Mouse (Mus musculus): Measurements from ENCODE around the gene Srbd1. TPM values are rescaled to one million over a fixed set of nuclear protein-coding genes. Genes with fewer than 3 reads are reported as not detected.
A peak's percentile ranks its signal among the peaks of the same experiment; 100 is the strongest.

The Srbd1 gene
- polyA plus RNA-seq, 1 experiment from 2014 or later, result 12.0 TPM

DNA sequence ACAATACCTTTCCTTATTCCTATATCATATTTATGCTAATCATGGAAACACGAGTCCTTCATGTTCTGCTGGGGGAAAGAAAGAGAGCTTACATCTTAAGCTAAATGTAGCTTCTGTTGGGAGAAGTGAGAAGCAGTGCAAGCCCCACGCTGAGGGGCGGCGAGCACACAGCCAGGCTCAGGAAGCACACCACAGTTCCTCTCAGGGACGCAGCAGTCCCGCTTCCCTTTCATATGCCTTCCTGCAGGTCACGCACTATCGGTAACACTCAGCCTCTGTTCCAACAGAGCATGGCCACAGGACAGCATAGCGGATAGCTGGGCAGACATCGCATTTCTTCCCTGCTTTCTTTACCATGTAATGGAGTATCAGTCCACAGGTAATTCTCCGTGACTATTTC is 66.9 kb downstream of the Srbd1 start:
- 77% methylated on average over 11 of the region's 11 CpGs for WGBS
- H3K27ac ChIP-seq (ENCODE audit: low read depth, low read length), result no peak overlapping the region
- no peaks in the 10 kb centered on the region for H3K4me1 ChIP-seq (ENCODE audit: control insufficient read depth, insufficient read depth, low read length)
- H3K9ac ChIP-seq (ENCODE audit: low read length), result no peak overlapping the region
- DNase-seq (ENCODE audit: low spot score), result no peak
- no peaks in the 10 kb centered on the region for H3K36me3 ChIP-seq (ENCODE audit: control insufficient read depth, insufficient read depth, low read length)
- no peak for ATAC-seq (ENCODE audit: insufficient read depth, low FRiP score, low TSS enrichment)
- H3K4me2 ChIP-seq (ENCODE audit: low read depth), result no peak overlapping the region
- H3K27me3 ChIP-seq (ENCODE audit: control insufficient read depth, insufficient read depth, low read length), result no peaks in the 10 kb centered on the region
- no peaks in the 10 kb centered on the region for H3K9me3 ChIP-seq (ENCODE audit: control insufficient read depth, low read length)
- H3K4me3 ChIP-seq (ENCODE audit: low read depth, low read length), result no peak overlapping the region

DNA sequence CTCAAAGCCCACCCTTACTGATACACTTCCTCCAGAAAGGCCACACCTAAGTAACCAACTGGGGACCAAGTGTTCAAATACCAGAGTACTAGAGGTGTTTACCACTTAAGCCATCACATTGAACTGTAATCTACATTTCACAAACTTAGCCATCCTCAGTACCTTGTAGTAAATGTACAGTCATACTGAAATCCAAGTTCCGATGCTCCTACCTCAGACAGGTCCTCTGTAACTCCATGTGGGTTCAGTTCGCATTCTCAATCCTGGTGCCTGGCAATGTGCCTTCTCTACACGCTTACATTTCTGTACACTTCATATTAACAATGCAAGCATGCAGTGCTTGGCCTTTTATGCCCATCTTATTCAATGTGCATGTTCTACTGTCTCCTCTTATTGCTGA is 77.5 kb downstream of the Srbd1 start:
- no peak for DNase-seq (ENCODE audit: low spot score)
- no peaks in the 10 kb centered on the region for H3K27me3 ChIP-seq (ENCODE audit: control insufficient read depth, insufficient read depth, low read length)
- H3K4me3 ChIP-seq (ENCODE audit: low read depth, low read length), result no peak overlapping the region
- H3K36me3 ChIP-seq (ENCODE audit: control insufficient read depth, insufficient read depth, low read length), result no peaks in the 10 kb centered on the region
- WGBS, result 96% methylated on average over 3 of the region's 3 CpGs
- no peak overlapping the region for H3K27ac ChIP-seq (ENCODE audit: low read depth, low read length)
- H3K9ac ChIP-seq (ENCODE audit: low read length), result no peak overlapping the region
- H3K4me2 ChIP-seq (ENCODE audit: low read depth), result no peak overlapping the region
- ATAC-seq (ENCODE audit: insufficient read depth, low FRiP score, low TSS enrichment), result no peak
- H3K9me3 ChIP-seq (ENCODE audit: control insufficient read depth, low read length), result no peaks in the 10 kb centered on the region
- no peaks in the 10 kb centered on the region for H3K4me1 ChIP-seq (ENCODE audit: control insufficient read depth, insufficient read depth, low read length)

DNA sequence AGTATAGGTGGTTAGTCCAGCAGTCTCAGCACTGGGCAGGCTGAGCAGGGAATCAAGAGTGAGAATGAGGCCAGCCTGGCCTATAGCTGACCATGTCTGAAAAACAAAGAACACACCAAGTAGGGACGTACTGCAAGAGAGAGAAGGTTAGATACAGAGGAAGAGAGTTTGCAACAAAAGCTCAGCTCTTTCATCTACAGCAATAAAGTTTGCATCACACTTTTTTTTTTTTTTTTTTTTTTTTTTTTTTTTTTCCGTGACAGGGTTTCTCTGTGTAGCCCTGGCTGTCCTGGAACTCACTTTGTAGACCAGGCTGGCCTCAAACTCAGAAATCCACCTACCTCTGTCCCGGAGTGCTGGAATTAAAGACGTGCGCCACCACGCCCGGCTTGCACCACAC is 79.1 kb downstream of the Srbd1 start:
- WGBS, result 89% methylated on average over 7 of the region's 7 CpGs

DNA sequence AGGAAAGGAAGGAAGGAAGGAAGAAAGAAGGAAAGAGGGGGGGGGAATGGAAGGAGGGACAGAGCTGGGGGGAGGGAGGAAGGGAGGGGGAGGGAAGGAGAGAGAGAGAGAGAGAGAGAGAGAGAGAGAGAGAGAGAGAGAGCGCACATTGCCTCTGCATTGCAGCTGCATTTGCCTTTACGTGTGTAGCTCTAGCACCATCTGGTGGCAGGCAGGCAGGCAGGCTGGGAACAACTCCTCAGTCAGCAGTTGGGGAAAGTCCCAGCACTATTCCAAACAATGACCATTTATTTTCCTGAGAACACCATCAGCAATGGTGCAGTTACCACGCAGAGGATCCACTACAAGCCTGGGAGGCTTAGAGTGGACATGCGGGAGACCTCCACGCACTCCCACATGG is 81.5 kb downstream of the Srbd1 start:
- peak; percentile 66 for DNase-seq (ENCODE audit: low spot score)
- no peak overlapping the region for H3K27ac ChIP-seq (ENCODE audit: low read depth, low read length)
- no peak overlapping the region for H3K4me2 ChIP-seq (ENCODE audit: low read depth)
- no peaks in the 10 kb centered on the region for H3K27me3 ChIP-seq (ENCODE audit: control insufficient read depth, insufficient read depth, low read length)
- H3K9me3 ChIP-seq (ENCODE audit: control insufficient read depth, low read length), result no peaks in the 10 kb centered on the region
- no peaks in the 10 kb centered on the region for H3K36me3 ChIP-seq (ENCODE audit: control insufficient read depth, insufficient read depth, low read length)
- no peaks in the 10 kb centered on the region for H3K4me1 ChIP-seq (ENCODE audit: control insufficient read depth, insufficient read depth, low read length)
- 16% methylated on average over 5 of the region's 5 CpGs for WGBS
- 0 out of 2 replicates have a peak, but pooled peaks have one; percentile 23 for ATAC-seq (ENCODE audit: insufficient read depth, low FRiP score, low TSS enrichment)
- no peak overlapping the region for H3K4me3 ChIP-seq (ENCODE audit: low read depth, low read length)
- no peak overlapping the region for H3K9ac ChIP-seq (ENCODE audit: low read length)

More for the DNA sequence above, 79.1 kb downstream of the Srbd1 start:
- ATAC-seq (ENCODE audit: insufficient read depth, low FRiP score, low TSS enrichment) (no peak), DNase-seq (ENCODE audit: low spot score) (no peak)
- no peaks in the 10 kb centered on the region for H3K36me3 ChIP-seq (ENCODE audit: control insufficient read depth, insufficient read depth, low read length)
- no peaks in the 10 kb centered on the region for H3K9me3 ChIP-seq (ENCODE audit: control insufficient read depth, low read length)
- H3K9ac ChIP-seq (ENCODE audit: low read length), result no peak overlapping the region
- no peak overlapping the region for H3K4me3 ChIP-seq (ENCODE audit: low read depth, low read length)
- no peaks in the 10 kb centered on the region for H3K27me3 ChIP-seq (ENCODE audit: control insufficient read depth, insufficient read depth, low read length)
- no peaks in the 10 kb centered on the region for H3K4me1 ChIP-seq (ENCODE audit: control insufficient read depth, insufficient read depth, low read length)
- no peak overlapping the region for H3K27ac ChIP-seq (ENCODE audit: low read depth, low read length)
- H3K4me2 ChIP-seq (ENCODE audit: low read depth), result no peak overlapping the region

DNA sequence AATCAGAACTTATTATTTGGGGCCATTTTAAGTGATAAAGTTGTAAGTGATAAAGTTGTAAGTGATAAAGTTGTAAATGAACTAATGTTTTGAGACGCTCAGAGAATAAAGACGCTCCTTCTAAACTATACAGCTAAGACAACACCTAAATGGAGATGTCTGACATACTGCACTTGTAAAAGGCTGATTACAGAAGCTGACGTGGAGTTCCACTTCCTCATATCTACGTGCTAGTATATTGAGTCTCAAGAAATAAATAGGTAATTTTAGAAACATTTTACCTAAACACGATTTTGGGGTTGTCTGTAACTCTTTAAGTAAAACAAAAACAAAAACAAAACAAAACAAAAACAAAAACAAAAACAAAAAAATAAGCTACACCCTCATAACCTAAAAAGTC is 84.1 kb downstream of the Srbd1 start:
- 86% methylated on average over 5 of the region's 5 CpGs for WGBS
- Histone ChIP-seq H3K27ac (ENCODE audit: low read depth, low read length) (no peak overlapping the region), H3K36me3 (ENCODE audit: control insufficient read depth, insufficient read depth, low read length) (no peaks in the 10 kb centered on the region), H3K27me3 (ENCODE audit: control insufficient read depth, insufficient read depth, low read length) (no peaks in the 10 kb centered on the region), H3K4me2 (ENCODE audit: low read depth) (no peak overlapping the region), H3K9me3 (ENCODE audit: control insufficient read depth, low read length) (no peaks in the 10 kb centered on the region), H3K9ac (ENCODE audit: low read length) (no peak overlapping the region), H3K4me3 (ENCODE audit: low read depth, low read length) (no peak overlapping the region), H3K4me1 (ENCODE audit: control insufficient read depth, insufficient read depth, low read length) (no peaks in the 10 kb centered on the region)
- no peak for DNase-seq (ENCODE audit: low spot score)
- no peak for ATAC-seq (ENCODE audit: insufficient read depth, low FRiP score, low TSS enrichment)

DNA sequence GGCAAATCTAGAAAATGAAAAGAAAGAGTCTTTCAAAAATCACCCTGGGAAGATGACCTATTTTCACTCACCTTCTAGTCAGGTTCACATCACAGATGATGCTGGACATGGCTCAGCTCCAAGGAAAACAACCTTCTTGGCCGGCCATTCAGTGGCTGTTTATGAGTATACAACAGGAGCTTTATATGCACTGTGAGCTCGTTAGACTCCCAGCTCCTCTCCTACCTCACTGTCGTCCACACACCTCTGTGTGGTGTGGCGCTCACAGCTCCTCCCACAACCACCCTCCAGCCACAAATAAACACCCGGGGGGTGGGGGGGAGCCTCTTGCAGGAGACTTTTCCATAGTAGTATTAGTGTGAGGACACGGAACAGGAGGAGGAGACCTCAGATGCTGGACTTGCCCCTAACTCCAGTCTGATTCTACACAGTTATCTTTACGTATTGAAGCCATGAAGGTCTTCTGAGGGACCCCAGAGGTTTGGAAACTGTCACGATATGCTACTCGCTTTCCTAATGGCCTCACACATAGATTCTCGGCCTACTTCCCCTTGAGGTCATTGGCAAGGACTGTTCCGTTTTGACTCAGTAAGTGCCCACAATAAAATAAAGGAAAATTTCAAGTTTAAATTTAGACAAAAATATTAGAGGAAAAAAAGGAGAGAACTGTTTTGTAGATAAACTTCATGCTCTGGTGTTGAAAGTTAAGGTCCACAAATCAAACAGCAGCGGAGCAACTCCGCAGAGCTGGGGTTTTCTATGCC is 104.6 kb downstream of the Srbd1 start:
- H3K9ac ChIP-seq (ENCODE audit: low read length), result no peak overlapping the region
- H3K9me3 ChIP-seq (ENCODE audit: control insufficient read depth, low read length), result no peaks in the 10 kb centered on the region
- H3K27ac ChIP-seq (ENCODE audit: low read depth, low read length), result no peak overlapping the region
- H3K4me2 ChIP-seq (ENCODE audit: low read depth), result no peak overlapping the region
- no peaks in the 10 kb centered on the region for H3K27me3 ChIP-seq (ENCODE audit: control insufficient read depth, insufficient read depth, low read length)
- WGBS, result 59% methylated on average over 13 of the region's 13 CpGs
- no peak overlapping the region for H3K4me3 ChIP-seq (ENCODE audit: low read depth, low read length)
- no peaks in the 10 kb centered on the region for H3K36me3 ChIP-seq (ENCODE audit: control insufficient read depth, insufficient read depth, low read length)
- no peak for DNase-seq (ENCODE audit: low spot score)
- H3K4me1 ChIP-seq (ENCODE audit: control insufficient read depth, insufficient read depth, low read length), result no peaks in the 10 kb centered on the region
- ATAC-seq (ENCODE audit: insufficient read depth, low FRiP score, low TSS enrichment), result no peak

DNA sequence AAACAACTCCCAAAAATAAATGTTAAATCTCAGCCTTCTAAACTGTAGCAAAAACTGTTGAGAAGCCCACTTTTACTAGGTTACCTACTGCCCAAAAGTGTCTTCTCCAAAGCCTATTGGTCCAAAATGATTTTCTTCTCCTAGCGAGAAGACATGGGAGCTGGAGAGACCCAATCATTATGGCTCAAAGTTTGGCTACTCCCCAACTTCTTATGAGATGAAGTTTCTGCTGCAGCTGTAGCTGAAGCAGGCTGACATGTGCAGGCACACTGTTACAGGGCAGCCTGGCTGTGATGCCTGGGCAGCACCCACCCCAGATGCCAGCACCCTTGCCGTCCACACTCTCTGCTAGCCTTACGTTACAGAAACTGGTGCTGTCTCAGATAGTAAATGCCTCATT is 105.2 kb downstream of the Srbd1 start:
- 85% methylated on average over 3 of the region's 3 CpGs for WGBS
- H3K27ac ChIP-seq (ENCODE audit: low read depth, low read length), result no peak overlapping the region

DNA sequence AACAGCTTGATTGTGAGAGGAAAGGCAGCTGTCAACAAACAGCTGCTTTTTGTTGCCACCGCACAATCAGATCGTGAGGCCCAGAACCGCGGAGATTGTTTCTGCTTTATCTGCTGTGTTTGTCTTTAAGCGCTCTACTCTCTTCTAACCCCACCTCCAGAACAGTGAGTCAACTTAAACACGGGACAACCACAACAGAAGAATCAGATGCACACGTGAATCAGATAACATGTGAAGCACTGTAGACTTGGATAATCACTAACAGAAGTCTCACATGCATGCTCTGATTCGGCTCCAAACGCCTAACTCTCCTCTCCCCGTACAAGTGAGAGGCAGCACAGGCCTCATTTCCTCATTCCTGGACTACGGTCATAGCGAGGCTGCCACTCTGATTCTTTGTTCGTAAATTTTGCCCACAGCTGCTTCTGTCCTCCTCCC is 106.7 kb downstream of the Srbd1 start:
- WGBS, result 69% methylated on average over 13 of the region's 13 CpGs
- DNase-seq (ENCODE audit: low spot score) (no peak), ATAC-seq (ENCODE audit: insufficient read depth, low FRiP score, low TSS enrichment) (no peak)
- Histone ChIP-seq H3K9me3 (ENCODE audit: control insufficient read depth, low read length) (no peaks in the 10 kb centered on the region), H3K9ac (ENCODE audit: low read length) (no peak overlapping the region), H3K27me3 (ENCODE audit: control insufficient read depth, insufficient read depth, low read length) (no peaks in the 10 kb centered on the region), H3K36me3 (ENCODE audit: control insufficient read depth, insufficient read depth, low read length) (no peaks in the 10 kb centered on the region), H3K4me2 (ENCODE audit: low read depth) (no peak overlapping the region), H3K27ac (ENCODE audit: low read depth, low read length) (no peak overlapping the region), H3K4me3 (ENCODE audit: low read depth, low read length) (no peak overlapping the region), H3K4me1 (ENCODE audit: control insufficient read depth, insufficient read depth, low read length) (no peaks in the 10 kb centered on the region)

More for the DNA sequence above, 105.2 kb downstream of the Srbd1 start:
- Histone ChIP-seq H3K27me3 (ENCODE audit: control insufficient read depth, insufficient read depth, low read length) (no peaks in the 10 kb centered on the region), H3K4me1 (ENCODE audit: control insufficient read depth, insufficient read depth, low read length) (no peaks in the 10 kb centered on the region), H3K4me2 (ENCODE audit: low read depth) (no peak overlapping the region), H3K9ac (ENCODE audit: low read length) (no peak overlapping the region), H3K36me3 (ENCODE audit: control insufficient read depth, insufficient read depth, low read length) (no peaks in the 10 kb centered on the region), H3K4me3 (ENCODE audit: low read depth, low read length) (no peak overlapping the region), H3K9me3 (ENCODE audit: control insufficient read depth, low read length) (no peaks in the 10 kb centered on the region)
- DNase-seq (ENCODE audit: low spot score), result no peak
- ATAC-seq (ENCODE audit: insufficient read depth, low FRiP score, low TSS enrichment), result no peak

DNA sequence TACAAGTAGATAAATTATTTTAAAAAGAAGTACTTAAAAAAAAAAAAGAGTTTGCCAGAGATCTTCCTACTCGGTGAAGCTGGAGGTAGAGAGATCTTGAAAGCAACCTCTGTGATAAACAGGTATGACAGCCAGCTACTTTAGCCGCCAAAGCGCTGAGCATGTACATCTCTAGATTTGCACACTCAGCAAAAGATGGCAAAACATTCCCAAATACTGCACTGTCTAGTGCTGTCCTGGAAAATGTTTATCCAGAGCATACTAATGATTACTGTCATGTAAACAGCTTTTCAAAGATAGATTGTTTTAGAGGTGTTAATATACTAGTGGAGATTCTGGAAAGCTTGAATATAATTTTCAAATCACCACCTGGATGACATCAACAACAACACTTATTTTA is 109.4 kb downstream of the Srbd1 start:
- Histone ChIP-seq H3K27ac (ENCODE audit: low read depth, low read length) (no peak overlapping the region), H3K36me3 (ENCODE audit: control insufficient read depth, insufficient read depth, low read length) (no peaks in the 10 kb centered on the region), H3K4me1 (ENCODE audit: control insufficient read depth, insufficient read depth, low read length) (no peaks in the 10 kb centered on the region), H3K9ac (ENCODE audit: low read length) (no peak overlapping the region), H3K27me3 (ENCODE audit: control insufficient read depth, insufficient read depth, low read length) (no peaks in the 10 kb centered on the region), H3K9me3 (ENCODE audit: control insufficient read depth, low read length) (no peaks in the 10 kb centered on the region), H3K4me2 (ENCODE audit: low read depth) (no peak overlapping the region), H3K4me3 (ENCODE audit: low read depth, low read length) (no peak overlapping the region)
- ATAC-seq (ENCODE audit: insufficient read depth, low FRiP score, low TSS enrichment) (no peak), DNase-seq (ENCODE audit: low spot score) (no peak)
- 98% methylated on average over 3 of the region's 3 CpGs for WGBS

Data from neural tube, embryonic 11.5 days (tissue).